Mouse (Mus musculus): Measurements from ENCODE around the gene Mbip. TPM values are rescaled to one million over a fixed set of nuclear protein-coding genes. Genes with fewer than 3 reads are reported as not detected.

The Mbip gene
- polyA plus RNA-seq, 1 experiment, result 6.2 TPM

GRCm38 (mm10) chr12:56332475-56332874, 13.2 kb downstream of the Mbip start:
- Histone ChIP-seq H3K4me3 (ENCODE audit: insufficient read depth, low read depth, low read length) (no peak overlapping the region), H3K36me3 (ENCODE audit: control insufficient read depth, insufficient read depth, low read length) (no peaks in the 10 kb centered on the region; the same call in none of the 2 replicates), H3K27me3 (replicated peaks; ENCODE audit: control insufficient read depth, insufficient read depth, low read length) (no peaks in the 10 kb centered on the region), H3K4me1 (ENCODE audit: control insufficient read depth, insufficient read depth, low read length) (no peaks in the 10 kb centered on the region), H3K27ac (ENCODE audit: insufficient read depth, low read depth, low read length) (no peak overlapping the region)
- DNase-seq, result no peak
- 85% methylated on average over 3 of the region's 3 CpGs for WGBS
- TF ChIP-seq CTCF (conservative IDR thresholded peaks at IDR 0.05; ENCODE audit: insufficient read depth, insufficient read length, low read depth, low read length), result no peak
- no peak for TF ChIP-seq POLR2A (IDR thresholded peaks at IDR 0.05; ENCODE audit: low read depth, low read length)

DNA sequence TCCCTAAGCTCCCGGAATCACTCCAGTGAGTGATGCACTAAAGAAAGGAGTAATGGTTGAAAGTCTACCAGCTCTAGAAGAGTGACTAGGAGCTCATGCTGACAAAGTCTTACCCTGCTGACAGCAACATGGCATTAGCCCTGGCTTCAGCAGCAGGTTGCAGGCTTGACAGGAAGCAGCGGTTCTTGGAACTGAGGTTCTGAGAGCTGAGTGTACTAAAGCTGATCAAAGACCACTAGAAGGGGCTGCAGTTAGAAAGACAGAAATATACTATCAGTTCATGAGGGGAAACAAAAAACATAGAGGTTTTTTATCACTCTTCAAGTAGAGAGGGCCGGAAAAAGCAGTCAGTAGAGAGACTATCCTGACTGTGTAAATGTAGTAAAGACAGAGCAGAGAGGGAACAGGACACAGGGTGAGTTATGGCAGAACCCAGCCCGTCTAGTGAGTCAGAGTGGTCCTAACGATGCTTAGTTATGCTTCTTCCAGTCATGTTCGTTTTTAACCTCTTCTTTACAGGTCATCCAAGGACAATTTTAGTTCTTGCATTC, 18.2 kb downstream of the Mbip start:
- Histone ChIP-seq H3K27me3 (replicated peaks; ENCODE audit: control insufficient read depth, insufficient read depth, low read length) (no peaks in the 10 kb centered on the region), H3K27ac (ENCODE audit: insufficient read depth, low read depth, low read length) (no peak overlapping the region), H3K4me1 (ENCODE audit: control insufficient read depth, insufficient read depth, low read length) (no peaks in the 10 kb centered on the region), H3K36me3 (ENCODE audit: control insufficient read depth, insufficient read depth, low read length) (peaks cover 1% of the 10 kb centered on the region; the same call in 1 of the 2 replicates), H3K4me3 (ENCODE audit: insufficient read depth, low read depth, low read length) (no peak overlapping the region)
- TF ChIP-seq POLR2A (IDR thresholded peaks at IDR 0.05; ENCODE audit: low read depth, low read length) (no peak), CTCF (conservative IDR thresholded peaks at IDR 0.05; ENCODE audit: insufficient read depth, insufficient read length, low read depth, low read length) (no peak)
- WGBS, result 89% methylated on average over 6 of the region's 6 CpGs
- DNase-seq, result no peak

GRCm38 (mm10) chr12:56325851-56326250, 19.8 kb downstream of the Mbip start:
- H3K27me3 ChIP-seq (replicated peaks; ENCODE audit: control insufficient read depth, insufficient read depth, low read length), result no peaks in the 10 kb centered on the region
- no peak for TF ChIP-seq POLR2A (IDR thresholded peaks at IDR 0.05; ENCODE audit: low read depth, low read length)
- no peak for TF ChIP-seq CTCF (conservative IDR thresholded peaks at IDR 0.05; ENCODE audit: insufficient read depth, insufficient read length, low read depth, low read length)
- no peak overlapping the region for H3K27ac ChIP-seq (ENCODE audit: insufficient read depth, low read depth, low read length)
- no peak overlapping the region for H3K4me3 ChIP-seq (ENCODE audit: insufficient read depth, low read depth, low read length)
- no peak for DNase-seq
- WGBS, result 96% methylated on average over 1 of the region's 1 CpGs
- H3K4me1 ChIP-seq (ENCODE audit: control insufficient read depth, insufficient read depth, low read length), result no peaks in the 10 kb centered on the region
- H3K36me3 ChIP-seq (ENCODE audit: control insufficient read depth, insufficient read depth, low read length), result peaks cover 1% of the 10 kb centered on the region; the same call in 1 of the 2 replicates

DNA sequence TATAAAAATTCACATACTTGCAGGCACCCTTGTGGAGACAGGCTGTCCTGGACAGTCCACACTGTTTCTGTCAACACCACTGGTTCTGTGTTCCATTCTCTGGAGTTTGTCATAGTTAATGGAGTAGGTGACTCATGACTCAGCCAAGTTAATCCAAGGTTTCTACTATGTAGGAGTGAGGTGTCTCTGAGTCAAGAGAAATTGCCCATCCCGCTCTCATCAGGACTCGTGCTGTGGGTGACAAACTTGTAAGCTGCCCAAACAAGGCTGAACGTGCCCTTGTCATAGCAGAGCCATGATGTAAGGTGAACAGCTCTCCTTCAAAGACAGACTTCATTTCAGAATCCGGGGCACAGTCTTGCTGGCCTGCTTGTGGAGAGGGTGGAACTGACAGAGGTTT, 26.8 kb downstream of the Mbip start:
- no peak for TF ChIP-seq CTCF (conservative IDR thresholded peaks at IDR 0.05; ENCODE audit: insufficient read depth, insufficient read length, low read depth, low read length)
- no peak for TF ChIP-seq POLR2A (IDR thresholded peaks at IDR 0.05; ENCODE audit: low read depth, low read length)
- Histone ChIP-seq H3K27me3 (replicated peaks; ENCODE audit: control insufficient read depth, insufficient read depth, low read length) (no peaks in the 10 kb centered on the region), H3K27ac (ENCODE audit: insufficient read depth, low read depth, low read length) (no peak overlapping the region), H3K36me3 (ENCODE audit: control insufficient read depth, insufficient read depth, low read length) (no peaks in the 10 kb centered on the region), H3K4me3 (ENCODE audit: insufficient read depth, low read depth, low read length) (no peak overlapping the region), H3K4me1 (ENCODE audit: control insufficient read depth, insufficient read depth, low read length) (no peaks in the 10 kb centered on the region)
- WGBS, result 94% methylated on average over 4 of the region's 4 CpGs
- DNase-seq, result no peak

- Histone ChIP-seq H3K4me1 (ENCODE audit: control insufficient read depth, insufficient read depth, low read length) (no peaks in the 10 kb centered on the region), H3K4me3 (ENCODE audit: insufficient read depth, low read depth, low read length) (no peak overlapping the region), H3K27ac (ENCODE audit: insufficient read depth, low read depth, low read length) (no peak overlapping the region), H3K36me3 (ENCODE audit: control insufficient read depth, insufficient read depth, low read length) (no peaks in the 10 kb centered on the region), H3K27me3 (replicated peaks; ENCODE audit: control insufficient read depth, insufficient read depth, low read length) (no peaks in the 10 kb centered on the region)
- no peak for DNase-seq
- 78% methylated on average over 8 of the region's 8 CpGs for WGBS
- TF ChIP-seq POLR2A (IDR thresholded peaks at IDR 0.05; ENCODE audit: low read depth, low read length), result no peak
- no peak for TF ChIP-seq CTCF (conservative IDR thresholded peaks at IDR 0.05; ENCODE audit: insufficient read depth, insufficient read length, low read depth, low read length)
These were observed 27.6 kb downstream of the Mbip start for GRCm38 (mm10) chr12:56318059-56318458.

DNA sequence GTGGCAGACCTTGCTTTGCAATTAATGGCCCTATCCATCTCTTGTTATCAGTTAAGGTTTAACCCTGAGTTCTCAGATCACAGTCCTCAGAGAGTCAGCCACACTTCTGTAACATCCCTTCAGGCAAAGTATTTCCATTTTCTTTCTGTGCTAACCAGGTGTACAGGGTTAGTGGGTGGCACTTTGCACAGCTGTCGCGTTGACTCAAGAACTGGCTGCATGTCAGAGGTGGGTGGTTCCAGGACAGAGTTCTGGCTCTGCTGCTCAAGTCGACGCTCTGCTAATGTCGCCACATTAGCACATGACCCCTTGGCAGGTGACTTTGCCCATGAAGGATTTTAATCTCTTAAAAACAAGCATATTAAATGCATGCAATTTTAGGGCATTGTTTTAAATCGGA, 39.9 kb downstream of the Mbip start:
- Histone ChIP-seq H3K36me3 (ENCODE audit: control insufficient read depth, insufficient read depth, low read length) (no peaks in the 10 kb centered on the region), H3K4me1 (ENCODE audit: control insufficient read depth, insufficient read depth, low read length) (no peaks in the 10 kb centered on the region), H3K4me3 (ENCODE audit: insufficient read depth, low read depth, low read length) (no peak overlapping the region), H3K27ac (ENCODE audit: insufficient read depth, low read depth, low read length) (no peak overlapping the region), H3K27me3 (replicated peaks; ENCODE audit: control insufficient read depth, insufficient read depth, low read length) (no peaks in the 10 kb centered on the region)
- WGBS, result 36% methylated on average over 6 of the region's 6 CpGs
- DNase-seq, result peak; percentile 30
- TF ChIP-seq CTCF (conservative IDR thresholded peaks at IDR 0.05; ENCODE audit: insufficient read depth, insufficient read length, low read depth, low read length) (no peak), POLR2A (IDR thresholded peaks at IDR 0.05; ENCODE audit: low read depth, low read length) (no peak)

- 54% methylated on average over 4 of the region's 4 CpGs for whole genome bisulfite sequencing
- 0 out of 2 replicates have a peak, but pooled peaks cover 2% of the 10 kb centered on the region for H3K4me1 ChIP-seq (ENCODE audit: control insufficient read depth, insufficient read depth, low read length)
- no peaks in the 10 kb centered on the region for H3K27me3 ChIP-seq (replicated peaks; ENCODE audit: control insufficient read depth, insufficient read depth, low read length)
- TF ChIP-seq CTCF (conservative IDR thresholded peaks at IDR 0.05; ENCODE audit: insufficient read depth, insufficient read length, low read depth, low read length), result no peak
- no peak for TF ChIP-seq POLR2A (IDR thresholded peaks at IDR 0.05; ENCODE audit: low read depth, low read length)
- H3K27ac ChIP-seq (ENCODE audit: insufficient read depth, low read depth, low read length), result no peak overlapping the region
- DNase-seq, result no peak
- no peak overlapping the region for H3K4me3 ChIP-seq (ENCODE audit: insufficient read depth, low read depth, low read length)
- H3K36me3 ChIP-seq (ENCODE audit: control insufficient read depth, insufficient read depth, low read length), result no peaks in the 10 kb centered on the region
These were observed 43.2 kb downstream of the Mbip start for GRCm38 (mm10) chr12:56302321-56303017.

Measured in kidney, adult 2 months (tissue).